Mouse (Mus musculus): ENCODE data around the gene Mctp1.

GRCm38 (mm10) chr13:76433438-76433837 is 49.1 kb downstream of the Mctp1 start:
- TF ChIP-seq CTCF (IDR thresholded peaks at IDR 0.05; ENCODE audit: extremely low read depth, insufficient read depth, low read length), result no peak
- no peak for TF ChIP-seq POLR2A (IDR thresholded peaks at IDR 0.05; ENCODE audit: extremely low read depth, insufficient read depth, low read length)
